In genomic region chr7:99382088-99383000, GRCm38 (mm10) we compare ENCODE assay signal across 7 mouse cellular contexts. TPM values are rescaled to one million over a fixed set of nuclear protein-coding genes. Genes with fewer than 3 reads are reported as not detected.
A peak's percentile ranks its signal among the peaks of the same experiment; 100 is the strongest.
DNase-seq lines count a peak whose midpoint lies in the region; ATAC-seq and TF ChIP-seq lines count a peak whose summit lies in the region.

No protein-coding gene starts in this region.

- intact Hi-C loops in gastrocnemius, postnatal 36 days (cut with DNase I) = no loop called here

- peak overlapping the region; percentile 82 for H3K9ac ChIP-seq in forebrain, embryonic 12.5 days
- peak overlapping the region; percentile 61 for H3K9ac ChIP-seq in kidney, postnatal 0 days (ENCODE audit: low read depth, low read length)
- H3K9ac ChIP-seq in midbrain, embryonic 12.5 days (replicated peaks) = peak overlapping the region; percentile 82

- H3K27ac ChIP-seq in testis, adult 2 months (ENCODE audit: control insufficient read depth, insufficient read depth, low read depth, low read length) = no peak overlapping the region
- peak overlapping the region; percentile 97; the same call in 1 of the 2 replicates for H3K27ac ChIP-seq in forebrain, embryonic 12.5 days
- peak overlapping the region; percentile 74 for H3K27ac ChIP-seq in kidney, postnatal 0 days
- H3K27ac ChIP-seq in midbrain, embryonic 12.5 days (replicated peaks) = peak overlapping the region; percentile 94

- ATAC-seq in forebrain, embryonic 12.5 days (ENCODE audit: low FRiP score) = no peak
- ATAC-seq in kidney, postnatal 0 days (replicated peaks; ENCODE audit: low FRiP score, low read depth) = no peak
- ATAC-seq in midbrain, embryonic 12.5 days (ENCODE audit: low FRiP score, low read depth) = no peak

- no peaks in the 10 kb centered on the region for H3K9me3 ChIP-seq in forebrain, embryonic 12.5 days
- H3K9me3 ChIP-seq in kidney, postnatal 0 days (replicated peaks; ENCODE audit: low read length) = no peaks in the 10 kb centered on the region
- no peaks in the 10 kb centered on the region for H3K9me3 ChIP-seq in midbrain, embryonic 12.5 days

- WGBS in forebrain, embryonic 12.5 days = 10% methylated on average over 30 of the region's 30 CpGs
- 13% methylated on average over 30 of the region's 30 CpGs for WGBS in kidney, postnatal 0 days
- whole genome bisulfite sequencing in midbrain, embryonic 12.5 days = 10% methylated on average over 30 of the region's 30 CpGs

- TF ChIP-seq POLR2A in testis, adult 2 months (IDR thresholded peaks at IDR 0.05; ENCODE audit: control insufficient read depth, low read depth, low read length) = no peak

- H3K4me1 ChIP-seq in testis, adult 2 months (ENCODE audit: control insufficient read depth, insufficient read depth, low read length) = peaks cover 16% of the 10 kb centered on the region
- H3K4me1 ChIP-seq in forebrain, embryonic 12.5 days = peaks cover 53% of the 10 kb centered on the region
- H3K4me1 ChIP-seq in kidney, postnatal 0 days (replicated peaks; ENCODE audit: insufficient read depth, low read length) = peaks cover 20% of the 10 kb centered on the region
- peaks cover 47% of the 10 kb centered on the region for H3K4me1 ChIP-seq in midbrain, embryonic 12.5 days

- H3K4me3 ChIP-seq in testis, adult 2 months (ENCODE audit: control insufficient read depth, low read depth, low read length) = peak overlapping the region; percentile 73
- H3K4me3 ChIP-seq in forebrain, embryonic 12.5 days (replicated peaks) = peak overlapping the region; percentile 61
- peak overlapping the region; percentile 49 for H3K4me3 ChIP-seq in kidney, postnatal 0 days (replicated peaks; ENCODE audit: low read depth, low read length)
- peak overlapping the region; percentile 71 for H3K4me3 ChIP-seq in midbrain, embryonic 12.5 days

- no peak for DNase-seq in testis, postnatal 14 days (ENCODE audit: low spot score)
- peak; percentile 27 for DNase-seq in kidney, postnatal 0 days (ENCODE audit: low spot score)
- no peak for DNase-seq in layer of hippocampus, postnatal 10 days (ENCODE audit: low spot score in 2 of 2)
- no peak for DNase-seq in gastrocnemius, postnatal 36 days

- H3K4me2 ChIP-seq in forebrain, embryonic 12.5 days = peak overlapping the region; percentile 93
- peak overlapping the region; percentile 73 for H3K4me2 ChIP-seq in kidney, postnatal 0 days (ENCODE audit: low read length)
- peak overlapping the region; percentile 89 for H3K4me2 ChIP-seq in midbrain, embryonic 12.5 days (replicated peaks)

- no peaks in the 10 kb centered on the region for H3K27me3 ChIP-seq in testis, adult 2 months (ENCODE audit: control insufficient read depth, insufficient read depth, low read length)
- peaks cover 15% of the 10 kb centered on the region for H3K27me3 ChIP-seq in forebrain, embryonic 12.5 days
- no peaks in the 10 kb centered on the region for H3K27me3 ChIP-seq in kidney, postnatal 0 days (ENCODE audit: insufficient read depth, low read length)
- H3K27me3 ChIP-seq in midbrain, embryonic 12.5 days = peaks cover 17% of the 10 kb centered on the region

- no peak for TF ChIP-seq CTCF in testis, adult 2 months (IDR thresholded peaks at IDR 0.05; ENCODE audit: control insufficient read depth, insufficient read depth, insufficient replicate concordance, low read depth, low read length)
- no peak for TF ChIP-seq CTCF in kidney, postnatal 0 days (IDR thresholded peaks at IDR 0.05; ENCODE audit: low read depth)

- no peaks in the 10 kb centered on the region for H3K36me3 ChIP-seq in testis, adult 2 months (ENCODE audit: control insufficient read depth, insufficient read depth, low read length)
- H3K36me3 ChIP-seq in forebrain, embryonic 12.5 days (replicated peaks) = 0 out of 2 replicates have a peak, but pooled peaks cover 4% of the 10 kb centered on the region
- no peaks in the 10 kb centered on the region for H3K36me3 ChIP-seq in kidney, postnatal 0 days (ENCODE audit: insufficient read depth, low read length)
- H3K36me3 ChIP-seq in midbrain, embryonic 12.5 days = peaks cover 3% of the 10 kb centered on the region; the same call in 1 of the 2 replicates

RNA-seq across cellular contexts. Expression of gene Gdpd5, which starts 1.1 kb away (rescaled TPM):
- 9.9 and 11.1 TPM in 2 replicates for polyA plus RNA-seq in testis, adult 2 months (2012; rRNA removed)
- 29.9 and 34.4 TPM in 2 replicates for polyA plus RNA-seq in forebrain, embryonic 12.5 days (2016; fragmentation: Nextera tagmentation; extraction: Ambion mirVana)
- polyA plus RNA-seq in kidney, postnatal 0 days (2015; fragmentation: Nextera tagmentation; extraction: Ambion mirVana) = 11.8 and 13.5 TPM in 2 replicates
- 32.7 and 32.9 TPM in 2 replicates for polyA plus RNA-seq in midbrain, embryonic 12.5 days (2016; fragmentation: Nextera tagmentation; extraction: Ambion mirVana)
- total RNA-seq in layer of hippocampus, postnatal 10 days (2021) = 10 to 100 TPM; 31.4 to 37.4 TPM
- total RNA-seq in gastrocnemius, postnatal 36 days (2021) = 1 to 10 TPM; 2.6 to 4.6 TPM

RNA-seq across cellular contexts. Expression of gene Serpinh1, which starts 29.3 kb away (rescaled TPM):
- 17.8 and 18.8 TPM in 2 replicates for polyA plus RNA-seq in testis, adult 2 months (2012; rRNA removed)
- polyA plus RNA-seq in forebrain, embryonic 12.5 days (2016; fragmentation: Nextera tagmentation; extraction: Ambion mirVana) = 425 and 501 TPM in 2 replicates
- 819 and 983 TPM in 2 replicates for polyA plus RNA-seq in kidney, postnatal 0 days (2015; fragmentation: Nextera tagmentation; extraction: Ambion mirVana)
- polyA plus RNA-seq in midbrain, embryonic 12.5 days (2016; fragmentation: Nextera tagmentation; extraction: Ambion mirVana) = 475 and 557 TPM in 2 replicates
- total RNA-seq in layer of hippocampus, postnatal 10 days (2021) = 10 to 100 TPM; 58.2 to 62.0 TPM
- 100 to 1,000 TPM in 1 of 2 experiments, 10 to 100 TPM in 1; 69.4 to 103 TPM for total RNA-seq in gastrocnemius, postnatal 36 days (2021)

Comparison
In these comparisons a context has a peak if more than half of its experiments do, and no peak if none do; other contexts are left out.
1. RNA of gene Serpinh1, which starts 29.3 kb away (polyA plus RNA-seq): 819 to 983 TPM in kidney, postnatal 0 days, 475 to 557 TPM in midbrain, embryonic 12.5 days and 425 to 501 TPM in forebrain, embryonic 12.5 days; 17.8 to 18.8 TPM in testis, adult 2 months; every median in the first group is over 10 times any median in the second.
2. Peak in every context shown above with its lines, with median percentiles within 50 percentile points of each other: H3K4me3 ChIP-seq, H3K4me2 ChIP-seq and H3K9ac ChIP-seq.